Mouse (Mus musculus): ENCODE results near the gene Galnt4. TPM values are rescaled to one million over a fixed set of nuclear protein-coding genes. Genes with fewer than 3 reads are reported as not detected.

Gene Galnt4
- total RNA-seq (2021), result 1 to 10 TPM; 1.9 to 2.3 TPM
- long read RNA-seq, experiment 1, full-length matches to known transcripts, result 3 of 3 reads
- long read RNA-seq, experiment 1, partial matches to known transcripts, result 0 of 3 reads
- long read RNA-seq, experiment 1, other reads (novel, unspliced or antisense), result 0 of 3 reads
- long read RNA-seq, experiment 2, result 0 reads

GRCm38 (mm10) chr10:99107964-99108363 is at the start of gene Galnt4:
Gene Galnt4 (plus strand): TSS chr10:99108159.
- peak in 1 of 2 experiments; percentile 42 for DNase-seq (ENCODE audit: low spot score in 2 of 2)

GRCm38 (mm10) chr10:99060588-99060987 is 47.4 kb upstream of the Galnt4 start:
- no peak for DNase-seq (ENCODE audit: low spot score in 2 of 2)

GRCm38 (mm10) chr10:99061418-99061817 is 46.5 kb upstream of the Galnt4 start:
- no peak for DNase-seq (ENCODE audit: low spot score in 2 of 2)

GRCm38 (mm10) chr10:99062546-99062945 is 45.4 kb upstream of the Galnt4 start:
- DNase-seq (ENCODE audit: low spot score in 2 of 2), result no peak

GRCm38 (mm10) chr10:99076113-99076895 is 31.7 kb upstream of the Galnt4 start:
- peak; percentile 27 to 48 for DNase-seq (ENCODE audit: low spot score in 2 of 2)

- DNase-seq (ENCODE audit: low spot score in 2 of 2), result no peak
Measured at GRCm38 (mm10) chr10:99078621-99079020, 29.3 kb upstream of the Galnt4 start.

- peak; percentile 68 to 69 for DNase-seq (ENCODE audit: low spot score in 2 of 2)
Measured at GRCm38 (mm10) chr10:99081569-99081990, 26.4 kb upstream of the Galnt4 start.

- DNase-seq (ENCODE audit: low spot score in 2 of 2), result no peak
Measured at GRCm38 (mm10) chr10:99083431-99084003, 24.4 kb upstream of the Galnt4 start.

- DNase-seq (ENCODE audit: low spot score in 2 of 2), result peak; percentile 92 to 97
Measured at GRCm38 (mm10) chr10:99084397-99085239, 23.3 kb upstream of the Galnt4 start.

- DNase-seq (ENCODE audit: low spot score in 2 of 2), result no peak
Measured at GRCm38 (mm10) chr10:99085240-99085587, 22.7 kb upstream of the Galnt4 start.

GRCm38 (mm10) chr10:99086029-99086428 is 21.9 kb upstream of the Galnt4 start:
- DNase-seq (ENCODE audit: low spot score in 2 of 2), result no peak

GRCm38 (mm10) chr10:99089906-99090305 is 18.1 kb upstream of the Galnt4 start:
- DNase-seq (ENCODE audit: low spot score in 2 of 2), result no peak

- DNase-seq (ENCODE audit: low spot score in 2 of 2), result no peak
Measured at GRCm38 (mm10) chr10:99093364-99093763, 14.6 kb upstream of the Galnt4 start.

GRCm38 (mm10) chr10:99095114-99095513 is 12.8 kb upstream of the Galnt4 start:
- no peak for DNase-seq (ENCODE audit: low spot score in 2 of 2)

- peak; percentile 61 to 72 for DNase-seq (ENCODE audit: low spot score in 2 of 2)
Measured at GRCm38 (mm10) chr10:99097374-99097773, 10.6 kb upstream of the Galnt4 start.

GRCm38 (mm10) chr10:99105522-99105921 is 2.4 kb upstream of the Galnt4 start:
- no peak for DNase-seq (ENCODE audit: low spot score in 2 of 2)

GRCm38 (mm10) chr10:99106311-99106702 is 1.7 kb upstream of the Galnt4 start:
- no peak for DNase-seq (ENCODE audit: low spot score in 2 of 2)

GRCm38 (mm10) chr10:99106703-99107631 is 992 bp upstream of the Galnt4 start, which contains the start of gene Poc1b:
Gene Poc1b (plus strand): TSS chr10:99107036.
- DNase-seq (ENCODE audit: low spot score in 2 of 2), result peak; percentile 72 to 88

- DNase-seq (ENCODE audit: low spot score in 2 of 2), result no peak
Measured at GRCm38 (mm10) chr10:99108431-99108982, 548 bp downstream of the Galnt4 start.

GRCm38 (mm10) chr10:99113533-99113932 is 5.6 kb downstream of the Galnt4 start:
- DNase-seq (ENCODE audit: low spot score in 2 of 2), result no peak
